Mouse (Mus musculus): ENCODE data around the gene Cilp. TPM values are rescaled to one million over a fixed set of nuclear protein-coding genes. Genes with fewer than 3 reads are reported as not detected.

Gene Cilp
- polyA plus RNA-seq, 1 experiment from 2014 or later: 1.0 TPM

DNA sequence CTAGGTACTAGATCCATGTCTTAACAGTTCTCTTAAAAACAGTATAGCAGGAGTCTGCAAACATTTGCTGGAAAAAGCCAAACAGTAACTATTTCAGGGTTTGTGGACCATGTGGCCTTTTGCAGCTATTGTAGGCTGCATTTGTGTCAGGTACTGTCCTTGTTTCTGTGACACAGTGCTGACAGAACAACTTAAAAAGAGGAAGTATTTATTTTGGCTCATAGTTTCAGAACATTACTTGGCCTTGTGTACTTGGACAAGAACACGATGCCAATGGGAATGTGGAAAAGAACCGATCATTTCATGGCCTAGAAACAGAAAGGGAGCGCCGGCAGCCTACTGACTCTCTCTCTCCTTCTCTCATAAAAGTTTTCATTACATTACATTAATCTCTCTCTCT lies 38.6 kb downstream of the Cilp start:
- ATAC-seq (ENCODE audit: insufficient number of reproducible peaks, insufficient read depth, low FRiP score, low read depth): no peak
- peaks cover 37% of the 10 kb centered on the region for H3K36me3 ChIP-seq (ENCODE audit: control insufficient read depth, insufficient read depth, low read length)
- no peaks in the 10 kb centered on the region for H3K27me3 ChIP-seq (ENCODE audit: control insufficient read depth, insufficient read depth, low read length)
- no peak overlapping the region for H3K27ac ChIP-seq (ENCODE audit: low read length)
- 94% methylated on average over 4 of the region's 4 CpGs for WGBS
- no peaks in the 10 kb centered on the region for H3K4me1 ChIP-seq (ENCODE audit: control insufficient read depth, insufficient read depth, low read length)
- no peak overlapping the region for H3K9ac ChIP-seq (replicated peaks; ENCODE audit: low read depth, low read length)
- no peak overlapping the region for H3K4me3 ChIP-seq (ENCODE audit: low read depth, low read length)
- no peaks in the 10 kb centered on the region for H3K9me3 ChIP-seq (ENCODE audit: control insufficient read depth, low read depth, low read length)
- H3K4me2 ChIP-seq (replicated peaks; ENCODE audit: low read depth, low read length): no peak overlapping the region

GRCm38 (mm10) chr9:65304300-65304699 lies 39.3 kb downstream of the Cilp start:
- no peaks in the 10 kb centered on the region for H3K9me3 ChIP-seq (ENCODE audit: control insufficient read depth, low read depth, low read length)
- no peak overlapping the region for H3K27ac ChIP-seq (ENCODE audit: low read length)
- no peaks in the 10 kb centered on the region for H3K4me1 ChIP-seq (ENCODE audit: control insufficient read depth, insufficient read depth, low read length)
- H3K4me3 ChIP-seq (ENCODE audit: low read depth, low read length): no peak overlapping the region
- H3K27me3 ChIP-seq (ENCODE audit: control insufficient read depth, insufficient read depth, low read length): no peaks in the 10 kb centered on the region
- 75% methylated on average over 4 of the region's 4 CpGs for WGBS
- no peak overlapping the region for H3K9ac ChIP-seq (replicated peaks; ENCODE audit: low read depth, low read length)
- no peak overlapping the region for H3K4me2 ChIP-seq (replicated peaks; ENCODE audit: low read depth, low read length)
- no peak for ATAC-seq (ENCODE audit: insufficient number of reproducible peaks, insufficient read depth, low FRiP score, low read depth)
- peaks cover 42% of the 10 kb centered on the region for H3K36me3 ChIP-seq (ENCODE audit: control insufficient read depth, insufficient read depth, low read length)

GRCm38 (mm10) chr9:65306672-65307071 lies 41.7 kb downstream of the Cilp start:
- Histone ChIP-seq H3K9ac (replicated peaks; ENCODE audit: low read depth, low read length) (no peak overlapping the region), H3K27me3 (ENCODE audit: control insufficient read depth, insufficient read depth, low read length) (no peaks in the 10 kb centered on the region), H3K4me3 (ENCODE audit: low read depth, low read length) (no peak overlapping the region), H3K27ac (ENCODE audit: low read length) (no peak overlapping the region), H3K4me2 (replicated peaks; ENCODE audit: low read depth, low read length) (no peak overlapping the region), H3K9me3 (ENCODE audit: control insufficient read depth, low read depth, low read length) (no peaks in the 10 kb centered on the region), H3K36me3 (ENCODE audit: control insufficient read depth, insufficient read depth, low read length) (peaks cover 38% of the 10 kb centered on the region), H3K4me1 (ENCODE audit: control insufficient read depth, insufficient read depth, low read length) (no peaks in the 10 kb centered on the region)
- 94% methylated on average over 2 of the region's 2 CpGs for WGBS
- ATAC-seq (ENCODE audit: insufficient number of reproducible peaks, insufficient read depth, low FRiP score, low read depth): no peak

- WGBS: 85% methylated on average over 1 of the region's 1 CpGs
- no peaks in the 10 kb centered on the region for H3K27me3 ChIP-seq (ENCODE audit: control insufficient read depth, insufficient read depth, low read length)
- peaks cover 46% of the 10 kb centered on the region for H3K36me3 ChIP-seq (ENCODE audit: control insufficient read depth, insufficient read depth, low read length)
- H3K4me2 ChIP-seq (replicated peaks; ENCODE audit: low read depth, low read length): no peak overlapping the region
- no peaks in the 10 kb centered on the region for H3K9me3 ChIP-seq (ENCODE audit: control insufficient read depth, low read depth, low read length)
- H3K4me1 ChIP-seq (ENCODE audit: control insufficient read depth, insufficient read depth, low read length): no peaks in the 10 kb centered on the region
- no peak overlapping the region for H3K9ac ChIP-seq (replicated peaks; ENCODE audit: low read depth, low read length)
- no peak overlapping the region for H3K27ac ChIP-seq (ENCODE audit: low read length)
- no peak overlapping the region for H3K4me3 ChIP-seq (ENCODE audit: low read depth, low read length)
- ATAC-seq (ENCODE audit: insufficient number of reproducible peaks, insufficient read depth, low FRiP score, low read depth): no peak
Observed at GRCm38 (mm10) chr9:65308011-65308410, 43.0 kb downstream of the Cilp start.

GRCm38 (mm10) chr9:65312669-65313357 lies 47.8 kb downstream of the Cilp start:
- no peak for ATAC-seq (ENCODE audit: insufficient number of reproducible peaks, insufficient read depth, low FRiP score, low read depth)

DNA sequence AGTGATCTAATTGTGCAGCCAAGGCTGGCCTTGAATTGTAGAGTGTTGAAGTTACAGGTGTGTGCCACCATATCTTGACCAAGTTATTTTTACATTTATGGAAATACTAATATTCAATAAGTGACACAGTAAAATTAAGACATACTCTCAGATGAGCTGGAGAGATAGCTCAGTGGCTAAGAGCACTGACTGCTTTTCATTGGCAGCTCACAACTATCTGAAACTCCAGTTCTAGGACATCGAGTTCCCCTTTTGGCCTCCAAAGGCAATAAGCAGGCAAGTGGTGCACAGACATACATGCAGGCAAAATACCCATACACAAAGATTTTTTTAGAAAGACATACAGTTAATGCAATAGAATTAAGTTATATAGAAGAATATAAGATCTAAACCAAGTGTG lies 48.9 kb downstream of the Cilp start:
- no peak overlapping the region for H3K4me2 ChIP-seq (replicated peaks; ENCODE audit: low read depth, low read length)
- 94% methylated on average over 1 of the region's 1 CpGs for WGBS
- H3K27ac ChIP-seq (ENCODE audit: low read length): no peak overlapping the region
- no peaks in the 10 kb centered on the region for H3K9me3 ChIP-seq (ENCODE audit: control insufficient read depth, low read depth, low read length)
- no peak overlapping the region for H3K4me3 ChIP-seq (ENCODE audit: low read depth, low read length)
- no peaks in the 10 kb centered on the region for H3K27me3 ChIP-seq (ENCODE audit: control insufficient read depth, insufficient read depth, low read length)
- peaks cover 46% of the 10 kb centered on the region for H3K36me3 ChIP-seq (ENCODE audit: control insufficient read depth, insufficient read depth, low read length)
- H3K9ac ChIP-seq (replicated peaks; ENCODE audit: low read depth, low read length): no peak overlapping the region
- H3K4me1 ChIP-seq (ENCODE audit: control insufficient read depth, insufficient read depth, low read length): no peaks in the 10 kb centered on the region
- no peak for ATAC-seq (ENCODE audit: insufficient number of reproducible peaks, insufficient read depth, low FRiP score, low read depth)

More at GRCm38 (mm10) chr9:65312669-65313357, 47.8 kb downstream of the Cilp start:
- H3K4me1 ChIP-seq (ENCODE audit: control insufficient read depth, insufficient read depth, low read length): no peaks in the 10 kb centered on the region
- no peaks in the 10 kb centered on the region for H3K27me3 ChIP-seq (ENCODE audit: control insufficient read depth, insufficient read depth, low read length)
- no peak overlapping the region for H3K4me3 ChIP-seq (ENCODE audit: low read depth, low read length)
- H3K4me2 ChIP-seq (replicated peaks; ENCODE audit: low read depth, low read length): no peak overlapping the region
- H3K9me3 ChIP-seq (ENCODE audit: control insufficient read depth, low read depth, low read length): no peaks in the 10 kb centered on the region
- 93% methylated on average over 4 of the region's 4 CpGs for WGBS
- H3K27ac ChIP-seq (ENCODE audit: low read length): no peak overlapping the region
- H3K36me3 ChIP-seq (ENCODE audit: control insufficient read depth, insufficient read depth, low read length): peaks cover 45% of the 10 kb centered on the region
- no peak overlapping the region for H3K9ac ChIP-seq (replicated peaks; ENCODE audit: low read depth, low read length)

DNA sequence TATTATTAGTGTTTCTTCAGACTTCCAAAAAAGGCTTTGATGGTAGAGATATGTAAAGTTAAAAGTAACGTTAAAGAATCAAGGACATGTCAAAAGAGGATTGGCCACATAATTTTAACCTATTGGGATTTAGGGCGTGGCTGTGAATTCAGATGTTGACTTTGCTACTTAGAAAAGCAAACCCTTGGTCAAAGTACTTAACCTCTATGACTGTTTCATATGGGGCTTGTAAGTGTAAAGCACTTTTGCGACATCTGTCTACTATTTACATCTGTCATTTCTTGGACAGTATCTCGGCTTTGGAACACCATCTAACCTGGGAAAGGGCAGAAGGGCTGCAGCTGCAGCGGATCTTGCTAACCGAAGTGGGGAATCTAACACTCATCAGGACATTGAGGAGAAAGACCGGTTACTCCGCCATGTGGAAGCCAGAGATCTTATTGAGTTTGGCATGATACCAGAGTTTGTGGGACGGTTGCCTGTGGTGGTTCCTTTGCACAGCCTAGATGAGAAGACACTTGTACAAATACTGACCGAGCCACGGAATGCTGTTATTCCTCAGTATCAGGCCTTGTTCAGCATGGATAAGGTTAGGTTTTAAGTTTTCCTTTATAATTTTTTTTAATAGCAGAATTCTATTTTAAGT lies 57.4 kb downstream of the Cilp start:
- 77% methylated on average over 11 of the region's 11 CpGs for WGBS
- no peaks in the 10 kb centered on the region for H3K9me3 ChIP-seq (ENCODE audit: control insufficient read depth, low read depth, low read length)
- no peak for ATAC-seq (ENCODE audit: insufficient number of reproducible peaks, insufficient read depth, low FRiP score, low read depth)
- H3K27me3 ChIP-seq (ENCODE audit: control insufficient read depth, insufficient read depth, low read length): no peaks in the 10 kb centered on the region
- no peak overlapping the region for H3K4me2 ChIP-seq (replicated peaks; ENCODE audit: low read depth, low read length)
- no peak overlapping the region for H3K27ac ChIP-seq (ENCODE audit: low read length)
- no peaks in the 10 kb centered on the region for H3K4me1 ChIP-seq (ENCODE audit: control insufficient read depth, insufficient read depth, low read length)
- H3K9ac ChIP-seq (replicated peaks; ENCODE audit: low read depth, low read length): no peak overlapping the region
- H3K4me3 ChIP-seq (ENCODE audit: low read depth, low read length): no peak overlapping the region
- peaks cover 56% of the 10 kb centered on the region for H3K36me3 ChIP-seq (ENCODE audit: control insufficient read depth, insufficient read depth, low read length)

- no peak for ATAC-seq (ENCODE audit: insufficient number of reproducible peaks, insufficient read depth, low FRiP score, low read depth)
- peaks cover 48% of the 10 kb centered on the region for H3K36me3 ChIP-seq (ENCODE audit: control insufficient read depth, insufficient read depth, low read length)
- no peak overlapping the region for H3K9ac ChIP-seq (replicated peaks; ENCODE audit: low read depth, low read length)
- H3K4me2 ChIP-seq (replicated peaks; ENCODE audit: low read depth, low read length): no peak overlapping the region
- H3K27ac ChIP-seq (ENCODE audit: low read length): no peak overlapping the region
- H3K9me3 ChIP-seq (ENCODE audit: control insufficient read depth, low read depth, low read length): no peaks in the 10 kb centered on the region
- H3K4me1 ChIP-seq (ENCODE audit: control insufficient read depth, insufficient read depth, low read length): no peaks in the 10 kb centered on the region
- no peaks in the 10 kb centered on the region for H3K27me3 ChIP-seq (ENCODE audit: control insufficient read depth, insufficient read depth, low read length)
- no peak overlapping the region for H3K4me3 ChIP-seq (ENCODE audit: low read depth, low read length)
Observed at GRCm38 (mm10) chr9:65325971-65326370, 61.0 kb downstream of the Cilp start.

DNA sequence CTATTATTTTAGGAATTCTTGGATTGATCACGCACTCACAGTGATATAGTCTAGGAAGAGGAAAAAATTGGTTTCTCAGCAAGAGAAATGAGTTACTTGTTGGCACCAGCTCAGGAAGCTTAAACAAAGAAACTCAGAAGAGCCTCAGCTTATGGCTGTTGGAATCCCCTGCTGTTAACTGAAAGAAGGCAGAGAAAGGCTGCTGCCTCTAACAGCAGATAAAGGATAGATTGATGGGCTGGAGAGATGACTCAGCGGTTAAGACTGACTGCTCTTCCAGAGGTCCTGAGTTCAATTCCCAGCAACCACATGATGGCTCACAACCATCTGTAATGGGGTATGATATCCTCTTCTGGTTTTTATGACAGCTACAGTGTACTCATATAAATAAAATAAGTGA lies 62.4 kb downstream of the Cilp start:
- no peak for ATAC-seq (ENCODE audit: insufficient number of reproducible peaks, insufficient read depth, low FRiP score, low read depth)
- Histone ChIP-seq H3K9me3 (ENCODE audit: control insufficient read depth, low read depth, low read length) (no peaks in the 10 kb centered on the region), H3K27ac (ENCODE audit: low read length) (no peak overlapping the region), H3K4me3 (ENCODE audit: low read depth, low read length) (no peak overlapping the region), H3K9ac (replicated peaks; ENCODE audit: low read depth, low read length) (no peak overlapping the region), H3K36me3 (ENCODE audit: control insufficient read depth, insufficient read depth, low read length) (peaks cover 48% of the 10 kb centered on the region), H3K27me3 (ENCODE audit: control insufficient read depth, insufficient read depth, low read length) (no peaks in the 10 kb centered on the region), H3K4me1 (ENCODE audit: control insufficient read depth, insufficient read depth, low read length) (no peaks in the 10 kb centered on the region), H3K4me2 (replicated peaks; ENCODE audit: low read depth, low read length) (no peak overlapping the region)
- 93% methylated on average over 2 of the region's 2 CpGs for WGBS

Data from stomach, embryonic 14.5 days (tissue).